Mouse (Mus musculus): ENCODE results near the gene Aif1. TPM values are rescaled to one million over a fixed set of nuclear protein-coding genes. Genes with fewer than 3 reads are reported as not detected.

Aif1 gene
- polyA plus RNA-seq, 1 experiment from 2014 or later, result 25.4 TPM

GRCm38 (mm10) chr17:35202442-35202841, 26.6 kb upstream of the Aif1 start:
- Histone ChIP-seq H3K27me3 (replicated peaks; ENCODE audit: control insufficient read depth, insufficient read depth, low read length) (peaks cover 16% of the 10 kb centered on the region), H3K9me3 (ENCODE audit: control insufficient read depth) (no peaks in the 10 kb centered on the region), H3K4me2 (replicated peaks; ENCODE audit: low read depth) (no peak overlapping the region), H3K4me3 (ENCODE audit: low read depth, low read length) (no peak overlapping the region), H3K36me3 (ENCODE audit: control insufficient read depth, insufficient read depth) (no peaks in the 10 kb centered on the region), H3K4me1 (replicated peaks; ENCODE audit: control insufficient read depth, insufficient read depth, low read length) (no peaks in the 10 kb centered on the region), H3K9ac (ENCODE audit: low read depth, low read length) (no peak overlapping the region), H3K27ac (ENCODE audit: low read depth, low read length) (no peak overlapping the region)
- WGBS, result 71% methylated on average over 4 of the region's 4 CpGs
- TF ChIP-seq CTCF (IDR thresholded peaks at IDR 0.05; ENCODE audit: low read depth), result no peak
- ATAC-seq, result no peak

GRCm38 (mm10) chr17:35201787-35202186, 25.9 kb upstream of the Aif1 start, which contains the start of gene Tnf:
Gene Tnf (minus strand): TSS chr17:35202007.
- 0 out of 2 replicates have a peak within 1 kb of the TSS, but pooled peaks have one; percentile 9 for H3K4me3 ChIP-seq (ENCODE audit: low read depth, low read length)
- peaks cover 16% of the 10 kb centered on the region for H3K27me3 ChIP-seq (replicated peaks; ENCODE audit: control insufficient read depth, insufficient read depth, low read length)
- peak within 1 kb of the TSS; percentile 45 for H3K4me2 ChIP-seq (replicated peaks; ENCODE audit: low read depth)
- no peaks in the 10 kb centered on the region for H3K9me3 ChIP-seq (ENCODE audit: control insufficient read depth)
- WGBS, result 24% methylated on average over 13 of the region's 13 CpGs
- no peak within 1 kb of the TSS for H3K27ac ChIP-seq (ENCODE audit: low read depth, low read length)
- H3K9ac ChIP-seq (ENCODE audit: low read depth, low read length), result 0 out of 2 replicates have a peak within 1 kb of the TSS, but pooled peaks have one; percentile 26
- no peak for ATAC-seq
- TF ChIP-seq CTCF (IDR thresholded peaks at IDR 0.05; ENCODE audit: low read depth), result no peak
- no peaks in the 10 kb centered on the region for H3K36me3 ChIP-seq (ENCODE audit: control insufficient read depth, insufficient read depth)
- H3K4me1 ChIP-seq (replicated peaks; ENCODE audit: control insufficient read depth, insufficient read depth, low read length), result no peaks in the 10 kb centered on the region

- ATAC-seq, result no peak
- H3K9me3 ChIP-seq (ENCODE audit: control insufficient read depth), result no peaks in the 10 kb centered on the region
- no peak for TF ChIP-seq CTCF (IDR thresholded peaks at IDR 0.05; ENCODE audit: low read depth)
- 61% methylated on average over 11 of the region's 11 CpGs for WGBS
- H3K27me3 ChIP-seq (replicated peaks; ENCODE audit: control insufficient read depth, insufficient read depth, low read length), result peaks cover 20% of the 10 kb centered on the region
- H3K9ac ChIP-seq (ENCODE audit: low read depth, low read length), result no peak overlapping the region
- no peaks in the 10 kb centered on the region for H3K36me3 ChIP-seq (ENCODE audit: control insufficient read depth, insufficient read depth)
- H3K27ac ChIP-seq (ENCODE audit: low read depth, low read length), result no peak overlapping the region
- H3K4me3 ChIP-seq (ENCODE audit: low read depth, low read length), result 0 out of 2 replicates have a peak overlapping the region, but pooled peaks have one; percentile 9
- no peak overlapping the region for H3K4me2 ChIP-seq (replicated peaks; ENCODE audit: low read depth)
- no peaks in the 10 kb centered on the region for H3K4me1 ChIP-seq (replicated peaks; ENCODE audit: control insufficient read depth, insufficient read depth, low read length)
Measured at GRCm38 (mm10) chr17:35201128-35201527, 25.3 kb upstream of the Aif1 start.

GRCm38 (mm10) chr17:35200398-35200797, 24.5 kb upstream of the Aif1 start:
- no peak overlapping the region for H3K4me3 ChIP-seq (ENCODE audit: low read depth, low read length)
- H3K27ac ChIP-seq (ENCODE audit: low read depth, low read length), result no peak overlapping the region
- no peak for ATAC-seq
- TF ChIP-seq CTCF (IDR thresholded peaks at IDR 0.05; ENCODE audit: low read depth), result no peak
- H3K9ac ChIP-seq (ENCODE audit: low read depth, low read length), result no peak overlapping the region
- no peaks in the 10 kb centered on the region for H3K9me3 ChIP-seq (ENCODE audit: control insufficient read depth)
- H3K4me2 ChIP-seq (replicated peaks; ENCODE audit: low read depth), result no peak overlapping the region
- H3K4me1 ChIP-seq (replicated peaks; ENCODE audit: control insufficient read depth, insufficient read depth, low read length), result no peaks in the 10 kb centered on the region
- 78% methylated on average over 11 of the region's 11 CpGs for WGBS
- no peaks in the 10 kb centered on the region for H3K36me3 ChIP-seq (ENCODE audit: control insufficient read depth, insufficient read depth)
- H3K27me3 ChIP-seq (replicated peaks; ENCODE audit: control insufficient read depth, insufficient read depth, low read length), result peaks cover 25% of the 10 kb centered on the region

GRCm38 (mm10) chr17:35198946-35199345, 23.1 kb upstream of the Aif1 start:
- H3K27ac ChIP-seq (ENCODE audit: low read depth, low read length), result no peak overlapping the region
- no peak overlapping the region for H3K4me3 ChIP-seq (ENCODE audit: low read depth, low read length)
- H3K9me3 ChIP-seq (ENCODE audit: control insufficient read depth), result no peaks in the 10 kb centered on the region
- no peak overlapping the region for H3K9ac ChIP-seq (ENCODE audit: low read depth, low read length)
- WGBS, result 35% methylated on average over 8 of the region's 8 CpGs
- no peaks in the 10 kb centered on the region for H3K36me3 ChIP-seq (ENCODE audit: control insufficient read depth, insufficient read depth)
- no peak for TF ChIP-seq CTCF (IDR thresholded peaks at IDR 0.05; ENCODE audit: low read depth)
- no peaks in the 10 kb centered on the region for H3K4me1 ChIP-seq (replicated peaks; ENCODE audit: control insufficient read depth, insufficient read depth, low read length)
- H3K27me3 ChIP-seq (replicated peaks; ENCODE audit: control insufficient read depth, insufficient read depth, low read length), result peaks cover 25% of the 10 kb centered on the region
- ATAC-seq, result no peak
- no peak overlapping the region for H3K4me2 ChIP-seq (replicated peaks; ENCODE audit: low read depth)

GRCm38 (mm10) chr17:35198029-35198428, 22.2 kb upstream of the Aif1 start:
- peaks cover 24% of the 10 kb centered on the region for H3K27me3 ChIP-seq (replicated peaks; ENCODE audit: control insufficient read depth, insufficient read depth, low read length)
- no peak overlapping the region for H3K27ac ChIP-seq (ENCODE audit: low read depth, low read length)
- H3K4me1 ChIP-seq (replicated peaks; ENCODE audit: control insufficient read depth, insufficient read depth, low read length), result no peaks in the 10 kb centered on the region
- H3K9me3 ChIP-seq (ENCODE audit: control insufficient read depth), result no peaks in the 10 kb centered on the region
- H3K4me2 ChIP-seq (replicated peaks; ENCODE audit: low read depth), result no peak overlapping the region
- no peaks in the 10 kb centered on the region for H3K36me3 ChIP-seq (ENCODE audit: control insufficient read depth, insufficient read depth)
- no peak overlapping the region for H3K9ac ChIP-seq (ENCODE audit: low read depth, low read length)
- no peak for ATAC-seq
- WGBS, result 63% methylated on average over 7 of the region's 7 CpGs
- no peak for TF ChIP-seq CTCF (IDR thresholded peaks at IDR 0.05; ENCODE audit: low read depth)
- H3K4me3 ChIP-seq (ENCODE audit: low read depth, low read length), result no peak overlapping the region

- H3K9ac ChIP-seq (ENCODE audit: low read depth, low read length), result no peak overlapping the region
- H3K9me3 ChIP-seq (ENCODE audit: control insufficient read depth), result no peaks in the 10 kb centered on the region
- no peaks in the 10 kb centered on the region for H3K4me1 ChIP-seq (replicated peaks; ENCODE audit: control insufficient read depth, insufficient read depth, low read length)
- H3K27ac ChIP-seq (ENCODE audit: low read depth, low read length), result no peak overlapping the region
- ATAC-seq, result no peak
- H3K36me3 ChIP-seq (ENCODE audit: control insufficient read depth, insufficient read depth), result no peaks in the 10 kb centered on the region
- TF ChIP-seq CTCF (IDR thresholded peaks at IDR 0.05; ENCODE audit: low read depth), result no peak
- H3K4me2 ChIP-seq (replicated peaks; ENCODE audit: low read depth), result no peak overlapping the region
- 56% methylated on average over 6 of the region's 6 CpGs for WGBS
- H3K27me3 ChIP-seq (replicated peaks; ENCODE audit: control insufficient read depth, insufficient read depth, low read length), result peaks cover 20% of the 10 kb centered on the region
- H3K4me3 ChIP-seq (ENCODE audit: low read depth, low read length), result no peak overlapping the region
Measured at GRCm38 (mm10) chr17:35197126-35197525, 21.3 kb upstream of the Aif1 start.

Data from intestine, postnatal 0 days (tissue).